Mouse (Mus musculus) heart, adult 2 months (tissue): ENCODE data around the gene Mtrr.

Experiments used
- CTCF ChIP-seq: fragments of 200-600 bp; IDR thresholded peaks from 2 replicates; pipeline ENCODE4 v1.8.1; 2022; ENCODE audit warnings: antibody characterized with exemption, mild to moderate bottlenecking, moderate library complexity
- EP300 ChIP-seq: fragments of 200-500 bp; IDR thresholded peaks from 2 replicates; pipeline ENCODE4 v1.6.1; 2011; ENCODE audit warnings: low read depth, low read length, control low read depth; ENCODE audit not compliant: insufficient read depth
- POLR2A ChIP-seq: fragments of 200-500 bp; IDR thresholded peaks from 2 replicates; pipeline ENCODE4 v1.6.1; 2011; ENCODE audit warnings: mild to moderate bottlenecking, low read depth, low read length, control low read depth; ENCODE audit not compliant: insufficient read depth

DNA sequence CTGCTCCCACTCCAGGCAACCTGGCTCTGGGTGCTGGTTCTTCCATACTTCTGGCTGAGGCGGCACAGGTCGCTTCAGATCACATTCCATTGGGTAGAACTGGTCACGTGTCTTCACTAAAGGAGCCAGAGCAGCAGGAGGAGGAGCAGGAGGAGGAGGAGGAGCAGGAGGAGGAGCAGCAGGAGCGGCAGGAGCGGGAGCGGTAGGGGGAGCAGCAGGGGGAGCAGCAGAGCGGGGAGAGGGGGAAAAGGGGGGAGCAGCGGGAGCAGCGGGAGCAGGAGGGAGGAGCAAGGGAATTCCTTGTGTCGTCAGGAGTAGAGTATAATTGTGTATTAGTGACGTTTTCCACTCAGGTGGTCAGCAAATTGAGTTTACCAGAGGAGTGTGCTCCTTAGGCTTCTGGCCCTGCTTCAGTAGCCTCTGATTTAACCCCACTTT, 23.8 kb upstream of the Mtrr start:
- no peak for TF ChIP-seq CTCF
- no peak for TF ChIP-seq POLR2A
- no peak for TF ChIP-seq EP300
